Mouse (Mus musculus) v-Abl transformed pro-B cells (cell line): ENCODE results near the gene Foxo3.

Experiments
- in situ Hi-C, 2 experiments: fragments of 400-800 bp; cut with MboI; formaldehyde crosslinking; loops; one replicate each; pipeline ENCODE4 v1.15.1; 2025; ENCODE audit not compliant: unreplicated experiment in 2 of 2

The Foxo3 gene

GRCm38 (mm10) chr10:42237556-42237955 lies 39.0 kb downstream of the Foxo3 start:
- in situ Hi-C loops = no loop called here

GRCm38 (mm10) chr10:42235321-42235720 lies 41.2 kb downstream of the Foxo3 start:
- in situ Hi-C loops = no loop called here

DNA sequence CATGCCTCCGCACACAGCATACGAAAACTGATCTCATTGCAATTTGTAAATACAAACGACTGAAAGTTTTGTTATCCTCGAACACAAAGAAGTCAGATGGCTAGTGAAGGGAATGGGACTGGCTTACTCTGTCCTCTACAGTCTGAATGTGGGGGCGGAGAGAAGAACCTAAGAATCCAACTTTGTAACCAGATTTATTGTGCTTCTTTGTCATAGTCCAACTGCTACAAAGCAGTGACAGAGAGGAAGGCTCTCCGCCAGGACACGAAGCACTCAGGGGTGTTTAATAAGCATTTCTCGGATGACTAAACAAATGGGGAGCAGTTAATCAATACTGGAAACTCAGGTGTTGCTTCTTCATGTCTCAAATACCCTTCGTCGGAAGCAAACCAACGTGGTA lies 43.6 kb downstream of the Foxo3 start:
- in situ Hi-C loops = loop anchor here in 1 of 2 experiments (5.0 kb wide), 1 partner anchor 34 kb away; no protein-coding TSS in a partner anchor

DNA sequence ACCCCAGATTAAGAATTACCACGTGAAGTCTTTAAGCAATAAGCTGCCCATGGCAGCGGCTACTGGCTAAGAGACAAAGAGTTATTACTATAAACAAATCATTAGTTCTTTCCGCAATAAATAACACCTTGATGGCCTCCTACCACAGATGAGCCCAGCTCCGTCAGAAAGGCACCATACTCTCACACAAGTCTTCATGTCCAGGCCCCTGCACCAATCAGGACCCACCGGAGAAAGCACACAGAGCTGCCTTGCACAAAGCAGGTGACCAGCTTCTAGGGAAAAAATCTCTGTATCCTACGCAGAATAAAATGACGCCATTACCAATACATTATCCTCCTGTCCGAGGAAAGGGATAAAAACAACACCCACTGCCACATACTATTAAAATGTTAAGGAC lies 44.7 kb downstream of the Foxo3 start:
- in situ Hi-C loops = loop anchor here in 1 of 2 experiments (5.0 kb wide), 1 partner anchor 35 kb away; no protein-coding TSS in a partner anchor

GRCm38 (mm10) chr10:42231100-42231541 lies 45.4 kb downstream of the Foxo3 start:
- in situ Hi-C loops = loop anchor here in 1 of 2 experiments (5.0 kb wide), 1 partner anchor 36 kb away; no protein-coding TSS in a partner anchor

DNA sequence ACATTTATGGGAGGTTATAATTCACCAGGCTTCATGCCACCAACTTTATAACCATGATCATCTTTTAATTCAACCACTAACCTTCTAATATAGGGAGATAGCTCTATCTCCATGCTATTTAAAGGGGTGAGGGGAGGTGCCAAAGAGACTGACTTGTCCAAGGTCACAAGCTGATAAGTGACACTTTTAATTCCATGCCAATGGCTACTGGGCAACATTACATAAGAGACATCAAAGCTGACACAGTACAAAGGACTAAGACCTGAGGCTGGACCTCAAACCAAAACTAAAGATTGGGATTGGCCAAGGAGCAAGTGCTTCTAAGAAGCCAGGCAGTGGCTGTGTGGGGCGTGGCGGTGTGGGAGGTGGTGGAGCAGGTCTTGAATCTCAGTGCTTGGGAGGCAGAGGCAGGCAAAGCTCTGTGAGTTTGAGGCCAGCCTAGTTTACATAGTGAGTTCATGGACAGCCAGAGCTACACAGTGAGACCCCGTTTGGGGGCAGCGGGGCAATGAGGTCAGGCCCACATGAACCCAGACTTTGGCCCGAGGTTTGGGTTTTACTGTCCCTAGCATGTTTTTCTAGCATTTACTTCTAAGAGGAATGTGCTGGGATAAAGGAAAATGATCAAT lies 46.0 kb downstream of the Foxo3 start:
- in situ Hi-C loops = loop anchor here in 1 of 2 experiments (5.0 kb wide), 1 partner anchor 37 kb away; no protein-coding TSS in a partner anchor

- in situ Hi-C loops = loop anchor here (5.0 kb wide), 2 partner anchors 35 to 40 kb away; no protein-coding TSS in a partner anchor
Observed at GRCm38 (mm10) chr10:42227751-42228241, 48.8 kb downstream of the Foxo3 start.

DNA sequence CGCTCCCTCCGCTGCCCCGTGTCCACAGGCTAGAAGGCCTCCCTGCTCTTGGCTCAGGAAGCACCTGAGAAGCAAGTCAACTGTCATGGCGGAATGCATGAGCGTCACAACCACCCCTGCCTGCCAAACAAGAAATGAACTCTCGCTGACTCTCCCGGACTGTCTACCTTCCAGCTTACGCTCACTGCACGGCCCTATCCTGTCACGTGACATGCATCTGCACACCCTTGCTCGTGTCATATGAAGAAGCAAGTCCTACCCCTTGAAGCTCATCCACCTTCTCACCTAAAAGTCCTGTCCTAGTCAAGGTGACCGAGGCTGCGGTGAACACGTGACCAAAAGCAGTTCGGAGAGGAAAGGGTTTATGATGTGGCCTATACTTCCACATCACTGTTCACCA lies 50.4 kb downstream of the Foxo3 start:
- in situ Hi-C loops = loop anchor here (5.0 kb wide), 2 partner anchors 34 to 41 kb away; no protein-coding TSS in a partner anchor

GRCm38 (mm10) chr10:42225184-42225935 lies 51.2 kb downstream of the Foxo3 start:
- in situ Hi-C loops = loop anchor here (5.0 kb wide), 2 partner anchors 33 to 42 kb away; no protein-coding TSS in a partner anchor

DNA sequence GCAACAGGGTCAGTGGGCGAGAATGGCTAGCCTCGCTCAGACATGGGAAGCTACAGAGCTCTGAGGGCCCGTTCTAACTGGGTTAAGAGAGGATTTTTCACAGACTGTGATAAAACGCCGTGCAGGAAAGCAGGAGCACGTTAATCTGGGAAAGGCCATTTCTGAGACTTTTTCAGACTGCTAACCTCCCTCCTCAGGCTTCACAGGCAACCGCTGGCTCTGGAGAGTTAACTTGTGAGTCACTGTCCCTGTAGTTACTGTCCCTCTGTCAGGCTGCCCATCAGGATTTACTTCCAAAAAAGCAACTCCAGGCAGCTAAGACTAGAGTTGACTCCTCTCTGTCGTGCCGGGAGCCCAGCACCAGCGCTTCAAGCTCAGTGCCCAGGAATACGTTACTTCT lies 54.6 kb downstream of the Foxo3 start:
- in situ Hi-C loops = no loop called here

- in situ Hi-C loops = no loop called here
Observed at GRCm38 (mm10) chr10:42221136-42221891, 55.2 kb downstream of the Foxo3 start.

DNA sequence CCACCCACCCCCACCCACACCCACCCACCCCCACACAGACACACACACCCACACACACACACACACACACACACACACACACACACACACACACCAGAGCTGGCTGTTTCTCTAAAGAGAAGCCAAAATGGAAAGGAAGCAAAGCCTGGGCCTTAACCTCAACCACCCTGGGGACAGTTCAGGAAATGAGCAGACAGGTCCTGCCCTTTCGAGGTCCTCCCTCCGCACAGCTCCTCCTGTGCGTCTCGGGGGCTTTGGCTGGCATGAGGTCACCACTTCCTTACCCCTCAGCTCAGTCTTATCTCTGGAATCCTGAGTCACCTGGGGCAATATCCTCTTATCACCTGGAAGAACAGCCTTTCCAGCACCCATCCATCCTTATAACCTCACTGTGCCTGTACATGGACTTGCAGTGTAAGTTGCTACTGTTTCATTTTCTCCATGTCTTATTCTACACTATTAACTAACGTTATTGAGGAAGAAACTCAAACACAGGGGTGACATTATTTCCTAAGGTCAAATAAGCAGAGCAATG lies 56.1 kb downstream of the Foxo3 start:
- in situ Hi-C loops = no loop called here

GRCm38 (mm10) chr10:42211407-42211806 lies 65.1 kb downstream of the Foxo3 start:
- in situ Hi-C loops = no loop called here

GRCm38 (mm10) chr10:42210641-42211040 lies 65.9 kb downstream of the Foxo3 start:
- in situ Hi-C loops = no loop called here

DNA sequence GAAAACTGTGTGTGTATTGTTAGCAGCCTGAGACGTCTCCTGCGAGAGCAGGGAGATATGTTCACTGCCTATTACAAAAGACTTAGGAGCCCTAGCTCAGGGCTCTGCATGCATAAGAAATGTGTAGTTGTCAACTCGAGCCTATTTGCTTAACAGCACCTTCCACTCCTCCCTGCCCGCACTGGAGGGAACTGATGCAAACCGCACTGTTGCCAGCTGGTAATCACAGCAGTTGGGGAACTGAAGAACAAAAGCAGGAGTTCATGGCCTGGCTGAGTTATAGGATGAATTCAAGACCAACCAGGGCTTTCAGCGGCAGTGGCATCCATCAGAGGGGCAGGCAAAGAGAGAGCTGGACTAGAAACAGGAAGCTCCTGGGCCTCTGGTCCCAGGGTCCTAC lies 66.7 kb downstream of the Foxo3 start:
- in situ Hi-C loops = no loop called here

DNA sequence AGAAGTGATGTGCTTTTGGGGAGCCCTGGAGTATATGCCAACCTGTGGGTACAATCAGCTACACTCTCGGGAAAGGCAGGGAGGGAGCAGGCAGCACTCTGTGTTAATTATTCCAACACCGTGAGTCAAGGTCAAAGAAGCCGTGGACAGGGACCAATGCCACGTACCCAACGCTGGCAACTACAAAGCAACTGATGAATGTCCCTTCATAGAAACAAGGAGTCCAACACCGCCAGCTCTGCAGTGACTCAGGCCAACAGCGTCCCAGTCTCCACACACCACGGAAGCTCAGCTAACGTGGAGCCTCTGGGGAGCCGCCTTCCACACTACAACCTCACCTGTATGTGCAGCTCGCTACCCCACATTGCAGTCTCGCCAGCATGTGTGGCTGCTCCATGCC lies 68.9 kb downstream of the Foxo3 start:
- in situ Hi-C loops = no loop called here

DNA sequence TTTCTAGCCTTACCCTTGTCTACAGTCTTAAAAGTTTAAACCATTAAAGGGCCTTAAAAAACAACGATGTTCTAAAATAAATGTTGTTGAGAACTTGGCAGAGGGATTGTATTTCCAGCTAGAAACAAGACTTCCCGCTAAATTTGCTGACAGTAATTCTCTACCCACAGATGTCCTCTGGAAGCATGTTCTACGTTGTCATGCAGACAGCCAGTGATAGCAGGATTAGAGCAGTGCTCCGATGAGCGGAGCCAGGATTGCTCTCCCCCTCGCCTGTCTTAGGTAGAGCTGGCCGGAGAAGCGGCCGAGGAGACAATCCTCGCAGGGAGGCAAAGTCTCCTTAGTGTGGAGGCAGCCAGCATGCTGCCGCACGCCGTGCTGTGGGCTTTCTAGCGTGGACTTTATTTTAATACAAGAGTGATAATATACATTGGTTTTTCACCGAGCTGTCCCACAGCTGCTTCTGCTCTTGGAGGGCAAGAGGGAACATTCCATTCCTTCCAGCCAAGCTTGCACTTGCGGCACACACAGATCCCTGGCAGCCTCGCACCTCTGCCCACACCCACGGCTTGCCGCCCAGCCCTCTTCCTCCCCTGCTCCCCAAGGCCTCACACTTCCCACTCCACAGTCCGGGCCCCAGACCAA lies 71.7 kb downstream of the Foxo3 start:
- in situ Hi-C loops = no loop called here

- in situ Hi-C loops = no loop called here
Observed at GRCm38 (mm10) chr10:42203321-42204155, 73.0 kb downstream of the Foxo3 start.

GRCm38 (mm10) chr10:42202561-42202960 lies 74.0 kb downstream of the Foxo3 start:
- in situ Hi-C loops = no loop called here
